Mouse (Mus musculus) urinary bladder, postnatal 10 days (tissue): ENCODE results near the gene Rpn1.
"Not testable (repeated sequence)": the region's sequence is repeated elsewhere in the genome, so short reads cannot be mapped to it uniquely, and the experiment has no call there.

Source experiments
- DNase-seq: peaks from one replicate; pipeline ENCODE4 v3.0.0; 2022; ENCODE audit warnings: low spot score

Rpn1 gene

DNA sequence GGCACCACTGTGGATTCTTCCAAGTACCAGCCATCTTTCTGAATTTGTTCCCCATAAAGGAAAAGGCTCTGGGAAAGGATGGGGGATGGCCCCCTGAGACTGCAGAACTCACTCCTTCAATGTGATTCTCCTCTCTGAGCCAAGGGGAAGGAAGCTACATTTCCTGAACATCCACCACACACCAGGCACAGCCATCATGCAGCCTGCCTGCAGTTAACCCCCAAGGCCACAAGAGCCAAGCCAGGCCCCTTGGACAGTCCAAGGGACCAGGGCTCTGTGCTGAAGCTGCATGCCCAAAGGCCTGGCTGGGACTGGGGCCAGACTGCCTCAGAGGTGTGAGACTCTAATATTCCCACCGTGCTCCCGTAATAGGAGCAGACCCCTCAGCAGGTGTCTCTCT lies 37.5 kb downstream of the Rpn1 start:
- no peak for DNase-seq

DNA sequence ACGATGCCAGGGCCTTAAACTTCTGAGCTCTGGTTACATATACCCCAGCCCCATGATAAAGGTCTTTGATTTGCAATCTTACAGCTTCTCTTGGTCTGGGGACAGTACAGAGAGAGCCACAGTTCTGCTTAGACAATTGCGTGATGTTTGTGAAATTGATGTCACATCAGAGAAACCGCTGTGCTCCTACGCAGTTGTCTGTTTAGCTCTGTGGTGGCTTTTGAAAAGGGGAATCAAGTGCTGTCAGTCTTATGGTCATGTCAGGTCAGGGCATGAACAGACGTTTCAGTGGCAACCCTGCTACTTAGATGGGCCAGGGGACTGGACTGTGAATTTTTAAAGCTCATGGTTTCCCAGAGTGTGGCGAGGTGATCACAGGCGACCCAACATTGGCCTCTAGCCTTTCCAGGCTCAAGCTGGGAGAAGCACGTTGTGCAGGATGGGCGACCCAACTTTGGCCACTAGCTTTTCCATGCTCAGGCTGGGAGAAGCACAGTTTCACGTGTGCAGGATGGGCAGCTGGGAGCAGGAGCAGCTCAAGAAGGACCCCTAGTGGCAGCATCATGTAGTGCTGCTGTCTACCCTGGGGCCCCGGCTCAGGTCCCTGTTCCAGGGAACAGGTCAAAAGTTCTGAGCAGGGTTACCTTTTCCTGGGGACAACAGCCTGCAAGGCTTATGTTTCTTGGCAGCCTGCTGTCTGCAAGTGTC lies 39.0 kb downstream of the Rpn1 start:
- no peak for DNase-seq

DNA sequence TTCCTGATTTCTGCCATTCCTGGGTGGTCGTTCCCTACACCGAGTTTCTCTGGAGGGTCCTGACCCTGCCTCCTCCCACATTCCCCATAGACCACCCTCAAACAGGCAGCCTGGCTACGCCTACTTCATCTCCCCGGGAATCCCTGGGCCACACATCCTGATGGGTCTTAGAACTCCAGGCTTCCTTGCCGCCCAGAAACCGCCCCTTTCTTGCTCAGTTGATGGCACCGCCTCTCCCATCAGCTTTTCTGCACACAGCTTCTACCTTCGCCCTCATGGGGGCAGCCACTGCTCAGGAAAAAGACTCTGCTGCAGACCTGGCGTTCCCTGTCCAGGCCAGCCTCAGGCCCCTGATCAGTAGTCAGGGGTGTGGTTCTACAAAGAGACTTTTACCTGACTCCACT lies 39.6 kb downstream of the Rpn1 start:
- no peak for DNase-seq

DNA sequence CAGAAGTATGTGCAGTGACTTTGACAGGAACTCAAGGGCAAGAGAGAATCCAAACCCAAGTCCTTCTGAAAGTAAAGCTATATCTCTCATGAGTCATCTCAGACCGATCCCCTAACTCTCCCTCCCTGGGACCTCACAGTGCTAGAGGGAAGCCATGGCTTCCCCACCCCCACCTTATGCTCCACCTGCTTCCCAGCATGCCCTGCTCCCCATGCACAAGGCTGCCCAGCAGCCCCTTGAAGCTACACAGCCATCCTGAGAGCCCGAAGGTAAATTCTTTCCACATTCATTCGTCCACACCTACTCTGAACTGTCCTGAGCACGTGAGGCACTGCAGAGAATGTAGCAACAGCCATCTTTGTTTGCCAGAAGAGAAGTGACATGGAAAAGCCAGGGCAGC lies 40.3 kb downstream of the Rpn1 start:
- DNase-seq, result no peak

DNA sequence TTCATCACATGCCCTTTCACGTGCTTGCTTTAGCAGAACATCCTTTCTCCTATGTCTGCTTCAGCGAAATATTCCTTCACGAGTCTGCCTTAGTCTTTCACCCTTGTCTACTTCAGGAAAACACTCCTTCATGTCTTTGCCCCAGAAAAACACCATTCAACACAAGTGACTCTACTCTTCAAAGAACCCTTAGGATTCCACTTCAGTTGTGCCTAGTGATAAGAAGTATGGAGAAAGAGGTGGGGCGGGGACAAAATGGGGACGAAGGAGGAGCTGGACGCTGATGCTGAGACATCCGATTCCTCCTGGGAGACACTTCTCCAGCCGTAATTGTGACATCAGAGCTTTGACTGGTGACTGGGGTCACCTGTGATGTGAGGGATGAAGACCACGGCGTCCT lies 41.5 kb downstream of the Rpn1 start:
- DNase-seq, result not testable (repeated sequence)

DNA sequence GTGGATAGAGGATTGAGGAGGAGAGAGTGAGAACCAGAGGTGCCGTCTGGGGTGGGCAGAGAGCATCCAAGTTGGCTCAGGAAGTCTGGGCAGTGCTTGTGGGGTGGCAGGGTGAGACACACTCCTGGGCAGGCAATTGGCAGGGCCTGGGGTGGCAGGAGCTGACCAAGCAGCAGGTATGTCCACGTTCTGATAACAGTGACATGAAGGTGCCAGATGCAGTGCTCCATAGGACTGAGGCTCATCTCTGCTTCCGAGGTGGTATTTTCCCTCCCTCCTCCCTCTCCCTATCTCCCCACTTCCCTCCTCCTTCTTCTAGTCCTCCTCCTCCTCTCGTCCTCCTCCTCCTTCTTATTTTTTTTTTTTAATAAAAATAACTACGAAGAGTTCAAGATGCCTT lies 47.2 kb downstream of the Rpn1 start:
- no peak for DNase-seq

GRCm38 (mm10) chr6:88132051-88132450 lies 47.8 kb downstream of the Rpn1 start:
- no peak for DNase-seq

GRCm38 (mm10) chr6:88133061-88133460 lies 48.8 kb downstream of the Rpn1 start:
- no peak for DNase-seq

DNA sequence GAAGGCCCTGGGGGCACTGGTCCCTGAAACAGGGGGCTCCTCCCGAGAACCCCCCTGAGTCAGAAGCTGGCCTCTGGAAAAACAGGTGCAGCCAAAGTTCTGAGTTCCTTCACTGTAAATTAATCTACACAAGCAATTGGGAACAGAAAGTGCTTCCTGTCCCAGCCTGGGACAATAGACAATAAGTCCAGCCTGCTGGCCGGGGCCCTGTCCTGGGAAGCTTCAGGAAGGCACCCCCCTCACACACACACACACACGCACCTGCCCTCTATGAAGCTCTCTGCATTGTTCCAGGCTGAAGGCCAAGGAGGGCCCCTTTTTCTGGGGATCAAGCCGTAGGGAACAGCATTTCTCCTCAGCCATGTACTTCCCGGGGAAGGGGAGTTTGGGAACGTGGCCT lies 49.6 kb downstream of the Rpn1 start:
- DNase-seq, result no peak

DNA sequence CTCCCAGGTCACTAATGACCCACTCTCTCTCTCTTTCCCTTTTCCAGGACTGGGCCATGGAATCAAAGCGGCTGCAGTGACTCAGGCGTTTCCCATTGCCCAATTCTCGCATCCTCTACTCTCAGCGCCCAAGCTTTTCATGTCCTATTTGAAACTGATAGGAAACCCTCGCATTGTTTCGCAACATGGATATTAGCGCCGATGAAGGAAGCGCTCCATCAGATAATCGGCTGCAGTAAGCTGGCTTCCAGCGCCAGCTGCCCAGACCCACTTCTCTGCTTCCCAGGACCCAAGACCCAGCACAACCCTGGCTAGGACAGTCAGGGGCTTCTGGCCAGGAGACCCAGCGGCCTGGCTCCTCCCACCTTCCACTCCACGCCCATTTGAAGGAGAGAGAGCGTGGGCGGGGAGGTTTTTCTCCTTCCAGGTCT lies 51.9 kb downstream of the Rpn1 start:
- DNase-seq, result no peak

DNA sequence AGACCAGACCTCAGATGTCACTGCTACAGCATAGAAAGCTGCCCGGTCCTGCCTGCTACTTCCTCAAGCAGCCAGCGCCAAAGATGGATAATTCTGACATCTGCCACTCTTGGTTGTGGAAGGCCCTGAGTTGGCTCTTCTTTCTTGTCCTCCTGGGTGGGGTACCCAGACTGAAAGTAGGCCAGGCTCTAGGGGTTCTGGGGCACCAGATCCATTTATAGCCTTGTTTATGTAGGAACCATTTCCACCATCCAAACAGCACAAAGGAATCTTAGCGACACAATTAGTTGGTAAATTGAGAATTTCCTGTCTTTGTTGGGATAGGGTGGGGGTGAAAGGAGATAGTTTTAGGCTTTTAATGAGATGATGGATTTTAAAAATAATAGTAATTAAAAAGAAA lies 54.2 kb downstream of the Rpn1 start:
- DNase-seq, result no peak

DNA sequence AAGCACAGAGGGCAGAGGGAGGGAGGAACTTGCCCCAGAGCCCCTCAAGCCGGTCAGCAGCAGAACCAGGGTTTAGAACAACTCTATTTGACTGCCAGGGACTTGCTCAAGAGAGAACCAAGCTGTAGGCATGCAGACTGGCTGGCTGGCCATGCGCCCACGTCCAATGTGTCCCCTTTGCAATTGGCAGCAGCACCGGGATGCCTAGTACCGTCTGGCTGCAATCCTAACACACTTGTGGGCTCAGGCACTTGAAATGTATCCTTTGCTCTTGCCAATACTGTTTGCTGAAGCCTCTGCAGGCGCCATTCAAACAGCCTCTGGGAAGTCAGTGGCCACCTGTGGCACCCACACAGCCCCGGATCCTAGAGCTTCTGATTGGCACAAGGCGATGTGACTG lies 56.0 kb downstream of the Rpn1 start:
- no peak for DNase-seq

DNA sequence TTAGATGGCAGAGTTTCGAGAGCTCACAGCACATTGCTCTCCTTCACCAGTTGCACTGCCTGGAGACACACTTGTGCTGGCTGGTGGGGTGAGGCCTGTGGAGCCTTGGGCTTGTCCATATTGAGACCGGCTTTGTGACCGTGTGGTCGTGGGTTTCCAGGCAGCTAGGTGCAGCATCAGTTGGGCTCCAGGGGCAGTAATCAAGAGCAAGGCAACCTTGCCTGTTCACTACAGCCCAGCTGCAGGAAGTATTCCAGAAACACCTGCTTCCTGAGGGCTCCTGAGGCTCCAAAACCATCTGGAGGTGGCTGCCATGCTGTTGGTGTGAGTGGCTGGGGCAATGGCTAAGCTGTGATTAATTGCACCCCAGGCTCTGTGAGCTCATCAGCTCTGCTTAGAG lies 61.5 kb downstream of the Rpn1 start:
- DNase-seq, result no peak

- no peak for DNase-seq
Measured at GRCm38 (mm10) chr6:88146576-88146975, 62.3 kb downstream of the Rpn1 start.

DNA sequence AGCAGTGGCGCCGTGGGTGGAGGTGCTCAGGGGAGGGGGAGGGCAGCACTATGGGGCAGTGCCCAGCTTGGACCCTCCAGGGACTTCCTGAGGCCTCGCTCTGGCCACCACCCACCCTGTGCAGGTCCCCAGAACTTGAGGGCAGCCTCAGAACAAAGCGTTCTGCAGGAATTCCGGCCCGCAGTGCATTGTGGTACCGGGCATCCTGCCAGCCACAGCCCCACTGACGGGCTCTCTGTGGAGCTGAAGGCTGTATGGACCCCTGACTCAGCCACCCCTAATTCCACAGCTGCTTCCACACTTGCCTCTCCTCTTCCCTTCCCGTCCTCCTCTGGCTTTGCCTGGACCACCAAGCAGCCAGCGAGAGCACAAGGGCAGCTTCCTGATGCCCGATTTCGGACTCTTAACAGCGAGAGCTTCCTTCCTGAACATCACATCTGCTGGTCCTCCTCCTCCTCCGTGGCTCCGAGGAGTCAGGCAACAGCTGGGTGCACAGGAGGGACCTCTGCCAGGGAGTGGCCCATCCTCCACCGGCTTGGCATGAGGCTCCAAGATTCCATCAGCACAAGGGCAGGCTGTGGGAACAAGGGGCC lies 63.2 kb downstream of the Rpn1 start:
- no peak for DNase-seq

GRCm38 (mm10) chr6:88151335-88151734 lies 67.1 kb downstream of the Rpn1 start:
- DNase-seq, result no peak

DNA sequence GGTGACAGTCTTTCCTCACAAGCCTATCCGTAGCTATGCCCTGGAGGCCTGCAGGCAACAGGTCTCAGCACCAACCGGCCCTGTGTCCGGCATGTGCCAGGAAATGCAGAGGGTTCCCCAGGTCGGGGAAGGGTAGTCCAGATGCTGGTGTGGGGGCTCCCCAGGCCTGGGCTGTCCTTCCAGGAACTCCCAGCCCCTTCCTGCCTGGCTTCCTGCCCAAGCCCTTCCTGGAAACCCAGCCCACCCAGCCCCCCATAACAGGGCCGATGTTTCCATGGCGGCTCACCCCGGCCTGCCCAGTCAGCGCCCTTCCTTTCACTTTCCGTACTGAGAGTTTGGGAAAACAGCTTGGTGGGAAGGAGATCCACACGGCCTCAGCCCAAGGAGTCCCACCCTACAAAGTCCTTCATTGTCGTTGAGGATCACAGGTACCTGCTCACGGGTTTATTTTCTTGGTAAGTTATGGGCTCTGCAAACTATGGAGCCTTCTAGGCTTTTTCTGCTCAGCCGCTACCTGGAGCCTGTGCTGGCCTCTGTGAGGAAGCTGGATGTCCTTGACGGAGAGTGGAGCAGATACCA lies 67.9 kb downstream of the Rpn1 start:
- DNase-seq, result no peak

- no peak for DNase-seq
Measured at GRCm38 (mm10) chr6:88152979-88153378, 68.7 kb downstream of the Rpn1 start.
